Comparison of ENCODE assay signal across 7 mouse cellular contexts in the genomic region with DNA sequence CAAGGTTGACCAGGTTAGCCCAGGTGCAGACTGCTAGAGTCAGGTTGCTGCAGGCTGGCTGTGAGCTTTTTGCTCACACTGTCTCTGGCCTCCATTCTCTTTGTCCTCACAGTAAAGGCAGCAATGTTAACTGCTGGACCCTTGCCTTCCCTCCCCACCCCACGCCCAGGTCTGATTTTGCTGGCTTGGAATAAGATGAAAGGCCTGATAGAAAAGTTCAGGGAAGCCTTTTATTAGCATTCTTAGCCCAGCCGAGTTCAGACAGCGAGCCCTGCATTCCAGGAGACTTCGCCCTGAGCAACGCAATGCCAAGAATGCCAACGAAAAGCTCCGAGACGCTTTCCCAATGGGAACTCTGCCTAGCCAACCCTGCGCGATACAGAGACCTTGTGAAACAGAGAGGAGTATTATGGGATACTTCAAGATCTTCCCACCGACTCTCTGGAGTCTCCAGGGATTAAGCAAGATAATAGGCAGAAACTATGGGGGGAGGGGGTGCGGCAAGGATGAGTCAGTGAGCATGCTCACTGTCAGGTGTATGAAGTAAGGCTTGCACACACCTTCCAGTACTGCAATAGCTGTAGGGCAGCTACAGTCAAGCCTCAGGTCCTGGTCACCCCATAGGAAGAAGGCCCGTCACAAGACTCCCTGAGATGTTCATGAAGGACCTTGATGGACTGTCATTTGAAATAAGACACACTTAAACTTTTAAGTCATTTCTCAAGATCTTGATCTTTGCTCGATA. TPM values are rescaled to one million over a fixed set of nuclear protein-coding genes. Genes with fewer than 3 reads are reported as not detected.
A peak's percentile ranks its signal among the peaks of the same experiment; 100 is the strongest.
DNase-seq lines count a peak whose midpoint lies in the region; ATAC-seq and TF ChIP-seq lines count a peak whose summit lies in the region.

No protein-coding gene starts in this region.

- 22% methylated on average over 14 of the region's 14 CpGs for WGBS in forebrain, postnatal 0 days
- 53% methylated on average over 14 of the region's 14 CpGs for WGBS in stomach, embryonic 14.5 days

- H3K27ac ChIP-seq in forebrain, postnatal 0 days (ENCODE audit: low read depth, low read length) = no peak overlapping the region
- H3K27ac ChIP-seq in stomach, embryonic 14.5 days (ENCODE audit: low read length) = peak overlapping the region; percentile 21; the same call in 1 of the 2 replicates

- no peak overlapping the region for H3K4me3 ChIP-seq in forebrain, postnatal 0 days (ENCODE audit: low read depth, low read length)
- H3K4me3 ChIP-seq in stomach, embryonic 14.5 days (ENCODE audit: low read depth, low read length) = no peak overlapping the region

- H3K4me2 ChIP-seq in forebrain, postnatal 0 days (ENCODE audit: low read depth) = no peak overlapping the region
- no peak overlapping the region for H3K4me2 ChIP-seq in stomach, embryonic 14.5 days (replicated peaks; ENCODE audit: low read depth, low read length)

- no peaks in the 10 kb centered on the region for H3K4me1 ChIP-seq in forebrain, postnatal 0 days (ENCODE audit: insufficient read depth)
- H3K4me1 ChIP-seq in stomach, embryonic 14.5 days (ENCODE audit: control insufficient read depth, insufficient read depth, low read length) = peaks cover 31% of the 10 kb centered on the region

- ATAC-seq in forebrain, postnatal 0 days = peak; percentile 78
- ATAC-seq in stomach, embryonic 14.5 days (ENCODE audit: insufficient number of reproducible peaks, insufficient read depth, low FRiP score, low read depth) = no peak

- H3K36me3 ChIP-seq in forebrain, postnatal 0 days (ENCODE audit: insufficient read depth) = no peaks in the 10 kb centered on the region
- H3K36me3 ChIP-seq in stomach, embryonic 14.5 days (ENCODE audit: control insufficient read depth, insufficient read depth, low read length) = no peaks in the 10 kb centered on the region

- no peaks in the 10 kb centered on the region for H3K27me3 ChIP-seq in forebrain, postnatal 0 days (ENCODE audit: insufficient read depth, low read length)
- H3K27me3 ChIP-seq in stomach, embryonic 14.5 days (ENCODE audit: control insufficient read depth, insufficient read depth, low read length) = no peaks in the 10 kb centered on the region

- TF ChIP-seq CTCF in forebrain, postnatal 0 days (IDR thresholded peaks at IDR 0.05; ENCODE audit: low read depth) = no peak

- DNase-seq in 3134 (ENCODE audit: extremely low read depth, insufficient read length, low spot score) (peak; percentile 51), R1 (ENCODE audit: low read depth, low spot score) (peak; percentile 78)
- peak; percentile 43 for DNase-seq in forebrain, postnatal 0 days
- peak; percentile 40 to 62 for DNase-seq in kidney, postnatal 4 days
- no peak for DNase-seq in frontal cortex, postnatal 14 days (ENCODE audit: low spot score in 2 of 2)
- DNase-seq in gastrocnemius, postnatal 25 days = no peak

- no peak overlapping the region for H3K9ac ChIP-seq in forebrain, postnatal 0 days
- no peak overlapping the region for H3K9ac ChIP-seq in stomach, embryonic 14.5 days (replicated peaks; ENCODE audit: low read depth, low read length)

- H3K9me3 ChIP-seq in forebrain, postnatal 0 days (ENCODE audit: low read length) = no peaks in the 10 kb centered on the region
- H3K9me3 ChIP-seq in stomach, embryonic 14.5 days (ENCODE audit: control insufficient read depth, low read depth, low read length) = no peaks in the 10 kb centered on the region

RNA-seq across cellular contexts. Expression of gene Afap1l2, which starts 17.5 kb away (rescaled TPM):
- total RNA-seq in forebrain, postnatal 0 days (2014; rRNA removed) = 11.6 and 12.7 TPM in 2 replicates
- polyA plus RNA-seq in forebrain, postnatal 0 days (2015; fragmentation: Nextera tagmentation; extraction: Ambion mirVana) = 8.5 and 10.1 TPM in 2 replicates
- 24.6 and 28.5 TPM in 2 replicates for polyA plus RNA-seq in stomach, embryonic 14.5 days (2014; fragmentation: Nextera tagmentation; extraction: Ambion mirVana)
- total RNA-seq in gastrocnemius, postnatal 25 days (2021) = 1 to 10 TPM; 2.3 to 3.8 TPM

Comparison
In these comparisons a context has a peak if more than half of its experiments do, and no peak if none do; other contexts are left out.
1. DNase-seq: peak in 3134 (single experiment), R1 (single experiment), forebrain, postnatal 0 days (single experiment) and kidney, postnatal 4 days (2 of 2); none in frontal cortex, postnatal 14 days (0 of 2) and gastrocnemius, postnatal 25 days (single experiment).